Mouse (Mus musculus) CD8-positive naive resting alpha-beta T cell, adult 2 months (primary cell): ENCODE results near the gene H2afb2.

Source experiments
- DNase-seq, 2 experiments: peaks; one replicate each; pipeline ENCODE4 v3.0.0; 2022; ENCODE audit warnings: low read depth in 2 of 2, low spot score in 2 of 2

Gene H2afb2

DNA sequence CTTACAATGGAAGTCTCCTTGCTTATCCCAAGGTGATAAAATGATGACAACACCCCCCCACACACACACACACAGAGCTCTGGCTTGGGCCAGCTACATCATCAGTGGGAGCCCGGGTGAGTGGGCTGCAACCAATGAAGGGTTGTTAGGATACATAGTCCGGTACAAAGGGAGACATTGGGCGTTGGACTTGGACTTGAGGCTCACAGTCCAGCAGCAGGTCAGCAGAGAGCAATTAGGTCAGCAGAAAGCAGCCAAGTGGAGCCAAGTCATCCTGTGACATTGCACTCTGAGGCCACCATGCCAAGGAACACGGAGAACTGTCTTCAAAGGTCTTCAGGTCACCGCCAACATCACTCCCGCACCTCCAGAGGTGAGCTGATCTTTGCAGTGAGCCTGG is at the start of gene H2afb2:
Gene H2afb2 (plus strand): TSS at position 301 of the 400 bp plus-strand sequence.
- no peak for DNase-seq
